Comparison of ENCODE assay signal across 25 mouse cellular contexts in the genomic region with DNA sequence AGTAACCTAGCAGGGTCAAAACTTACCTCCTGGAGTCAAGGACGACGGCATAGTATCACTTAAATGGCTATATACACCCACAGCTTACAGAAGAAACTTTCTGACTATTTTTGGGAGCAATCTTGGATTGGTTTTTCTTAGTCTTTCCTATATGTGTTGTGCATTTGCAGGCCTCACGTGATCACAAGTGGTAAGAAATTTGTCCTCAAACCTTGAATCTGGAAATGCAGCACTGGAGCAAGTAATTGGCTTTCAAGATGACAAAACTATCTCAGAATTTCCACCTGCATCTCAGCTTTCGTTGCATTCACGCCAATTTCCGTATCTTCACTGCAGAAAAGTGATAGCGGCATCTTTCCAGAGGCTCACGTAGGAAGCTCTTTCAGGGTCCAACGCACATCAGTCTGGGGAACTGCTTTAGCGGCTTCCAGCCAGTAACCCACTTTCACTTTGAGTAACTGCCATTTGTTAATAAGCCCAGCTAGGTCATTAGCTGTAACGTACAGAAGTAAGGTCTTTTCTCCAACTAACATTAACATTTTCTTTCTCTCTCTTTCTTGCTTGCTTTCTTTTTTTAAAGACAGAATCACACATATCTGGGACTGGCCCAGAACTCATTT. TPM values are rescaled to one million over a fixed set of nuclear protein-coding genes. Genes with fewer than 3 reads are reported as not detected.
DNase-seq lines count a peak whose midpoint lies in the region; ATAC-seq and TF ChIP-seq lines count a peak whose summit lies in the region.
"Had no signal": no experiment of that assay in that cellular context is flagged by ENCODE, and none has a peak within 500 bp of the region (broad histone marks: within the 10 kb centered on the region; RNA-seq: fewer than 3 reads in every experiment).

No protein-coding gene starts in this region.

- no peak for ATAC-seq in hindbrain, postnatal 0 days
- ATAC-seq in hindbrain, embryonic 16.5 days: no peak
- ATAC-seq in activated CD4-positive, CD25-positive, alpha-beta regulatory T cell, adult 4 months: peak; percentile 54
- peak; percentile 67 for ATAC-seq in inflammation-experienced regulatory T-cells, adult 6 months
- ATAC-seq: forebrain, embryonic 13.5 days had no signal

- DNase-seq in hindbrain, postnatal 0 days (ENCODE audit: low spot score): peak; percentile 1
- DNase-seq in embryo, embryonic 10 days (ENCODE audit: low spot score): no peak
- DNase-seq in urinary bladder, postnatal 10 days (ENCODE audit: low spot score): no peak
- no peak for DNase-seq in testis, postnatal 14 days (ENCODE audit: low spot score)
- DNase-seq: adrenal gland, postnatal 25 days; cerebellum, adult 11 months; cerebellum, postnatal 10 days; embryo, embryonic 11 days; heart, adult 11 months; kidney, adult 8-10 months; kidney, postnatal 14 days; liver; thymus, postnatal 14 days had no signal

- no peak overlapping the region for H3K4me3 ChIP-seq in hindbrain, postnatal 0 days (ENCODE audit: low read length)
- H3K4me3 ChIP-seq in hindbrain, embryonic 16.5 days (ENCODE audit: low read length): no peak overlapping the region
- H3K4me3 ChIP-seq: embryonic facial prominence, embryonic 13.5 days; erythroblast, embryonic 14.5 days; forebrain, embryonic 13.5 days; limb, embryonic 10.5 days; liver, embryonic 15.5 days; lung, embryonic 15.5 days; midbrain, embryonic 10.5 days; neural tube, embryonic 15.5 days had no signal

- H3K27me3 ChIP-seq in hindbrain, postnatal 0 days (ENCODE audit: insufficient read depth, low read length): no peaks in the 10 kb centered on the region
- no peaks in the 10 kb centered on the region for H3K27me3 ChIP-seq in hindbrain, embryonic 16.5 days (replicated peaks; ENCODE audit: control insufficient read depth, insufficient read depth, low read length)
- H3K27me3 ChIP-seq: forebrain, embryonic 13.5 days; liver, embryonic 15.5 days; lung, embryonic 15.5 days had no signal

- no peak overlapping the region for H3K27ac ChIP-seq in hindbrain, postnatal 0 days
- H3K27ac ChIP-seq in hindbrain, embryonic 16.5 days (ENCODE audit: low read depth, low read length): no peak overlapping the region
- H3K27ac ChIP-seq: embryonic facial prominence, embryonic 13.5 days; forebrain, embryonic 13.5 days; limb, embryonic 10.5 days; liver, embryonic 15.5 days; lung, embryonic 15.5 days; midbrain, embryonic 10.5 days; neural tube, embryonic 15.5 days had no signal

- no peak for TF ChIP-seq CTCF in hindbrain, postnatal 0 days (IDR thresholded peaks at IDR 0.05; ENCODE audit: low read depth)

- no peak overlapping the region for H3K9ac ChIP-seq in hindbrain, postnatal 0 days (replicated peaks; ENCODE audit: low read length)
- no peak overlapping the region for H3K9ac ChIP-seq in hindbrain, embryonic 16.5 days (ENCODE audit: low read depth, low read length)
- H3K9ac ChIP-seq: embryonic facial prominence, embryonic 13.5 days; forebrain, embryonic 13.5 days; liver, embryonic 15.5 days; lung, embryonic 15.5 days; neural tube, embryonic 15.5 days had no signal

- no peaks in the 10 kb centered on the region for H3K9me3 ChIP-seq in hindbrain, postnatal 0 days (ENCODE audit: low read length)
- no peaks in the 10 kb centered on the region for H3K9me3 ChIP-seq in hindbrain, embryonic 16.5 days (ENCODE audit: control insufficient read depth, low read length)
- H3K9me3 ChIP-seq: embryonic facial prominence, embryonic 13.5 days; forebrain, embryonic 13.5 days; limb, embryonic 10.5 days; liver, embryonic 15.5 days; lung, embryonic 15.5 days; midbrain, embryonic 10.5 days; neural tube, embryonic 15.5 days had no signal

- 75% methylated on average over 11 of the region's 11 CpGs for WGBS in hindbrain, postnatal 0 days
- 76% methylated on average over 11 of the region's 11 CpGs for WGBS in hindbrain, embryonic 16.5 days

- no peak overlapping the region for H3K4me2 ChIP-seq in hindbrain, postnatal 0 days (ENCODE audit: low read depth, low read length)
- no peak overlapping the region for H3K4me2 ChIP-seq in hindbrain, embryonic 16.5 days (ENCODE audit: low read length)
- H3K4me2 ChIP-seq: embryonic facial prominence, embryonic 13.5 days; forebrain, embryonic 13.5 days; heart, embryonic 11.5 days; liver, embryonic 15.5 days; lung, embryonic 15.5 days; neural tube, embryonic 15.5 days had no signal

- H3K36me3 ChIP-seq in hindbrain, postnatal 0 days (ENCODE audit: insufficient read depth, low read length): no peaks in the 10 kb centered on the region
- H3K36me3 ChIP-seq in hindbrain, embryonic 16.5 days (ENCODE audit: control insufficient read depth, insufficient read depth, low read length): no peaks in the 10 kb centered on the region
- H3K36me3 ChIP-seq: embryonic facial prominence, embryonic 13.5 days; limb, embryonic 10.5 days; liver, embryonic 15.5 days; lung, embryonic 15.5 days; midbrain, embryonic 10.5 days; neural tube, embryonic 15.5 days had no signal

- no peaks in the 10 kb centered on the region for H3K4me1 ChIP-seq in hindbrain, postnatal 0 days (ENCODE audit: insufficient read depth, low read length)
- H3K4me1 ChIP-seq in hindbrain, embryonic 16.5 days (ENCODE audit: control insufficient read depth, insufficient read depth, low read depth, low read length): no peaks in the 10 kb centered on the region
- H3K4me1 ChIP-seq: embryonic facial prominence, embryonic 13.5 days; forebrain, embryonic 13.5 days; limb, embryonic 10.5 days; liver, embryonic 15.5 days; lung, embryonic 15.5 days; neural tube, embryonic 15.5 days had no signal

RNA-seq across cellular contexts. Expression of a gene that starts 40.0 kb away (rescaled TPM):
- 45.7 and 58.4 TPM in 2 replicates for total RNA-seq in hindbrain, postnatal 0 days (2014; rRNA removed)
- polyA plus RNA-seq in hindbrain, postnatal 0 days (2015; fragmentation: Nextera tagmentation; extraction: Ambion mirVana): 124 and 125 TPM in 2 replicates
- polyA plus RNA-seq in hindbrain, embryonic 16.5 days (2015; fragmentation: Nextera tagmentation; extraction: Ambion mirVana): 131 and 138 TPM in 2 replicates
- polyA plus RNA-seq in activated CD4-positive, CD25-positive, alpha-beta regulatory T cell, adult 4 months (2017; shearing (Covaris generic)): 10 to 100 TPM; 22.9 to 26.1 TPM
- polyA plus RNA-seq in inflammation-experienced regulatory T-cells, adult 6 months (2017; shearing (Covaris generic)): 10 to 100 TPM; 19.5 to 54.7 (median 22.6) TPM

Comparison
In these comparisons a context has a peak if more than half of its experiments do, and no peak if none do; other contexts are left out.
1. ATAC-seq: peak in activated CD4-positive, CD25-positive, alpha-beta regulatory T cell, adult 4 months (single experiment) and inflammation-experienced regulatory T-cells, adult 6 months (single experiment); none in hindbrain, postnatal 0 days (single experiment) and hindbrain, embryonic 16.5 days (single experiment).